Mouse (Mus musculus) forebrain, embryonic 13.5 days (tissue): ENCODE results near the gene Ppp1r12a. TPM values are rescaled to one million over a fixed set of nuclear protein-coding genes. Genes with fewer than 3 reads are reported as not detected.
A peak's percentile ranks its signal among the peaks of the same experiment; 100 is the strongest.

ENCODE experiments used
- ATAC-seq: fragments of 200-750 bp; cut with Nextera tagmentation; 2 replicates; pipeline ENCODE4 v1.8.0; 2017
- H3K27ac ChIP-seq: fragments of 300-500 bp; sonication (generic); 2 replicates; pipeline ENCODE4 v1.5.1; 2015; ENCODE audit warnings: inconsistent platforms, mild to moderate bottlenecking, moderate library complexity
- H3K27me3 ChIP-seq: fragments of 300-500 bp; sonication (generic); 2 replicates; pipeline ENCODE4 v1.6.1; 2015; ENCODE audit warnings: mild to moderate bottlenecking, inconsistent platforms
- H3K36me3 ChIP-seq: fragments of 300-500 bp; sonication (generic); 2 replicates; pipeline ENCODE4 v1.6.1; 2015; ENCODE audit warnings: mild to moderate bottlenecking, inconsistent platforms; ENCODE audit not compliant: poor library complexity, severe bottlenecking
- H3K4me1 ChIP-seq: fragments of 300-500 bp; sonication (generic); 2 replicates; pipeline ENCODE4 v1.6.1; 2015; ENCODE audit warnings: inconsistent platforms
- H3K4me2 ChIP-seq: fragments of 300-500 bp; sonication (generic); 2 replicates; pipeline ENCODE4 v1.6.1; 2015; ENCODE audit warnings: inconsistent platforms, mild to moderate bottlenecking, moderate library complexity
- H3K4me3 ChIP-seq: fragments of 300-500 bp; sonication (generic); 2 replicates; pipeline ENCODE4 v1.5.1; 2015; ENCODE audit warnings: mild to moderate bottlenecking, inconsistent platforms
- H3K9ac ChIP-seq: fragments of 300-500 bp; sonication (generic); 2 replicates; pipeline ENCODE4 v1.6.1; 2015; ENCODE audit warnings: mild to moderate bottlenecking, inconsistent platforms
- H3K9me3 ChIP-seq: fragments of 300-500 bp; sonication (generic); replicated peaks from 2 replicates; pipeline ENCODE4 v1.6.1; 2016; ENCODE audit warnings: inconsistent platforms
- WGBS: fragments of 180-500 bp; shearing (Covaris S2); methylation state at CpG from one replicate; pipeline ENCODE4 v1.1.7; 2015; 5-methylcytosine and 5-hydroxymethylcytosine counted together
- polyA plus RNA-seq: library from polyadenylated mRNA; unstranded; fragments of >200 nt; fragmentation: Nextera tagmentation; extraction: Ambion mirVana; gene quantifications from 2 replicates; pipeline ENCODE4 v1.2.1, GENCODE M21; 2015

Gene Ppp1r12a
- polyA plus RNA-seq, 1 experiment from 2014 or later = 75.8 TPM

GRCm38 (mm10) chr10:108163451-108163850 lies 1.5 kb downstream of the Ppp1r12a start:
- Histone ChIP-seq H3K27me3 (no peaks in the 10 kb centered on the region), H3K9me3 (no peaks in the 10 kb centered on the region), H3K4me2 (peak overlapping the region; percentile 66), H3K4me1 (peaks cover 32% of the 10 kb centered on the region), H3K9ac (peak overlapping the region; percentile 98), H3K36me3 (no peaks in the 10 kb centered on the region), H3K27ac (no peak overlapping the region), H3K4me3 (peak overlapping the region; percentile 98)
- no peak for ATAC-seq
- 29% methylated on average over 3 of the region's 3 CpGs for WGBS

GRCm38 (mm10) chr10:108167823-108168222 lies 5.8 kb downstream of the Ppp1r12a start:
- Histone ChIP-seq H3K9me3 (no peaks in the 10 kb centered on the region), H3K4me3 (no peak overlapping the region), H3K9ac (no peak overlapping the region), H3K4me1 (peaks cover 27% of the 10 kb centered on the region), H3K36me3 (no peaks in the 10 kb centered on the region), H3K27ac (no peak overlapping the region), H3K27me3 (no peaks in the 10 kb centered on the region), H3K4me2 (no peak overlapping the region)
- WGBS = 92% methylated on average over 5 of the region's 5 CpGs
- no peak for ATAC-seq

GRCm38 (mm10) chr10:108170818-108171217 lies 8.8 kb downstream of the Ppp1r12a start:
- Histone ChIP-seq H3K27ac (no peak overlapping the region), H3K27me3 (no peaks in the 10 kb centered on the region), H3K4me1 (peaks cover 4% of the 10 kb centered on the region), H3K9me3 (no peaks in the 10 kb centered on the region), H3K4me2 (no peak overlapping the region), H3K9ac (no peak overlapping the region), H3K4me3 (no peak overlapping the region), H3K36me3 (no peaks in the 10 kb centered on the region)
- no peak for ATAC-seq
- WGBS = 82% methylated on average over 3 of the region's 3 CpGs

- Histone ChIP-seq H3K4me3 (no peak overlapping the region), H3K27ac (no peak overlapping the region), H3K27me3 (no peaks in the 10 kb centered on the region), H3K36me3 (no peaks in the 10 kb centered on the region), H3K4me2 (no peak overlapping the region), H3K9ac (no peak overlapping the region), H3K4me1 (peaks cover 2% of the 10 kb centered on the region; the same call in 1 of the 2 replicates), H3K9me3 (no peaks in the 10 kb centered on the region)
- 90% methylated on average over 3 of the region's 3 CpGs for WGBS
- ATAC-seq = no peak
These were observed 9.6 kb downstream of the Ppp1r12a start for GRCm38 (mm10) chr10:108171637-108172036.

GRCm38 (mm10) chr10:108172817-108173563 lies 11.0 kb downstream of the Ppp1r12a start:
- 92% methylated on average over 6 of the region's 6 CpGs for WGBS
- Histone ChIP-seq H3K27ac (no peak overlapping the region), H3K4me1 (no peaks in the 10 kb centered on the region), H3K4me2 (no peak overlapping the region), H3K36me3 (no peaks in the 10 kb centered on the region), H3K9ac (no peak overlapping the region), H3K4me3 (no peak overlapping the region), H3K9me3 (no peaks in the 10 kb centered on the region), H3K27me3 (no peaks in the 10 kb centered on the region)
- ATAC-seq = no peak

GRCm38 (mm10) chr10:108174107-108174506 lies 12.1 kb downstream of the Ppp1r12a start:
- WGBS = 84% methylated on average over 5 of the region's 5 CpGs
- Histone ChIP-seq H3K9me3 (no peaks in the 10 kb centered on the region), H3K27ac (no peak overlapping the region), H3K27me3 (no peaks in the 10 kb centered on the region), H3K4me1 (no peaks in the 10 kb centered on the region), H3K36me3 (no peaks in the 10 kb centered on the region), H3K9ac (no peak overlapping the region), H3K4me3 (no peak overlapping the region), H3K4me2 (no peak overlapping the region)
- ATAC-seq = no peak

GRCm38 (mm10) chr10:108175885-108176284 lies 13.9 kb downstream of the Ppp1r12a start:
- no peaks in the 10 kb centered on the region; the same call in 1 of the 2 replicates for H3K4me1 ChIP-seq
- no peak overlapping the region for H3K4me3 ChIP-seq
- no peak overlapping the region for H3K9ac ChIP-seq
- H3K27ac ChIP-seq = no peak overlapping the region
- no peaks in the 10 kb centered on the region for H3K9me3 ChIP-seq
- no peak for ATAC-seq
- H3K4me2 ChIP-seq = no peak overlapping the region
- no peaks in the 10 kb centered on the region for H3K36me3 ChIP-seq
- H3K27me3 ChIP-seq = no peaks in the 10 kb centered on the region
- 82% methylated on average over 2 of the region's 2 CpGs for WGBS

GRCm38 (mm10) chr10:108178285-108178848 lies 16.4 kb downstream of the Ppp1r12a start:
- Histone ChIP-seq H3K4me3 (no peak overlapping the region), H3K36me3 (no peaks in the 10 kb centered on the region), H3K27me3 (no peaks in the 10 kb centered on the region), H3K9ac (no peak overlapping the region), H3K9me3 (no peaks in the 10 kb centered on the region), H3K27ac (no peak overlapping the region), H3K4me2 (no peak overlapping the region), H3K4me1 (no peaks in the 10 kb centered on the region; the same call in 1 of the 2 replicates)
- ATAC-seq = no peak
- 88% methylated on average over 6 of the region's 6 CpGs for WGBS

- 72% methylated on average over 3 of the region's 3 CpGs for WGBS
These were observed 17.4 kb downstream of the Ppp1r12a start for GRCm38 (mm10) chr10:108179404-108179803.

GRCm38 (mm10) chr10:108180313-108180712 lies 18.3 kb downstream of the Ppp1r12a start:
- no peak overlapping the region for H3K27ac ChIP-seq
- no peaks in the 10 kb centered on the region for H3K36me3 ChIP-seq
- H3K4me3 ChIP-seq = no peak overlapping the region
- no peak overlapping the region for H3K4me2 ChIP-seq
- ATAC-seq = no peak
- peaks cover 5% of the 10 kb centered on the region; the same call in 1 of the 2 replicates for H3K4me1 ChIP-seq
- H3K27me3 ChIP-seq = no peaks in the 10 kb centered on the region
- WGBS = 78% methylated on average over 2 of the region's 2 CpGs
- no peaks in the 10 kb centered on the region for H3K9me3 ChIP-seq
- no peak overlapping the region for H3K9ac ChIP-seq

More at GRCm38 (mm10) chr10:108179404-108179803, 17.4 kb downstream of the Ppp1r12a start:
- Histone ChIP-seq H3K27me3 (no peaks in the 10 kb centered on the region), H3K4me1 (peaks cover under 1% of the 10 kb centered on the region; the same call in 1 of the 2 replicates), H3K9ac (no peak overlapping the region), H3K4me2 (no peak overlapping the region), H3K9me3 (no peaks in the 10 kb centered on the region), H3K36me3 (no peaks in the 10 kb centered on the region), H3K27ac (no peak overlapping the region), H3K4me3 (no peak overlapping the region)
- ATAC-seq = no peak

GRCm38 (mm10) chr10:108181893-108182292 lies 19.9 kb downstream of the Ppp1r12a start:
- no peaks in the 10 kb centered on the region for H3K9me3 ChIP-seq
- no peaks in the 10 kb centered on the region for H3K27me3 ChIP-seq
- no peak overlapping the region for H3K4me3 ChIP-seq
- H3K27ac ChIP-seq = no peak overlapping the region
- H3K9ac ChIP-seq = no peak overlapping the region
- 85% methylated on average over 3 of the region's 3 CpGs for WGBS
- no peaks in the 10 kb centered on the region for H3K36me3 ChIP-seq
- no peak overlapping the region for H3K4me2 ChIP-seq
- peaks cover 5% of the 10 kb centered on the region; the same call in 1 of the 2 replicates for H3K4me1 ChIP-seq
- no peak for ATAC-seq

- H3K4me3 ChIP-seq = no peak overlapping the region
- H3K27ac ChIP-seq = no peak overlapping the region
- H3K9me3 ChIP-seq = no peaks in the 10 kb centered on the region
- H3K4me2 ChIP-seq = no peak overlapping the region
- peaks cover 5% of the 10 kb centered on the region; the same call in 1 of the 2 replicates for H3K4me1 ChIP-seq
- H3K36me3 ChIP-seq = no peaks in the 10 kb centered on the region
- 80% methylated on average over 4 of the region's 4 CpGs for WGBS
- H3K9ac ChIP-seq = no peak overlapping the region
- H3K27me3 ChIP-seq = no peaks in the 10 kb centered on the region
- ATAC-seq = no peak
These were observed 20.4 kb downstream of the Ppp1r12a start for GRCm38 (mm10) chr10:108182386-108182785.
